Mouse (Mus musculus): ENCODE measurements around the gene Nomo1. TPM values are rescaled to one million over a fixed set of nuclear protein-coding genes. Genes with fewer than 3 reads are reported as not detected.

Gene Nomo1
- polyA plus RNA-seq, 1 experiment: 52.2 TPM

GRCm38 (mm10) chr7:46063296-46063695 is 29.8 kb downstream of the Nomo1 start:
- TF ChIP-seq POLR2A (IDR thresholded peaks at IDR 0.05; ENCODE audit: low read depth, low read length) (no peak), CTCF (IDR thresholded peaks at IDR 0.05; ENCODE audit: borderline replicate concordance, insufficient read depth, low read length) (no peak)
- no peak overlapping the region for H3K4me3 ChIP-seq (ENCODE audit: insufficient read depth, low read length)
- no peak overlapping the region for H3K27ac ChIP-seq (ENCODE audit: insufficient read depth, low read length)

GRCm38 (mm10) chr7:46068831-46069230 is 35.3 kb downstream of the Nomo1 start:
- H3K4me1 ChIP-seq (ENCODE audit: control insufficient read depth, insufficient read depth, low read length): no peaks in the 10 kb centered on the region
- no peak overlapping the region for H3K4me3 ChIP-seq (ENCODE audit: insufficient read depth, low read length)
- TF ChIP-seq POLR2A (IDR thresholded peaks at IDR 0.05; ENCODE audit: low read depth, low read length): no peak
- no peak for TF ChIP-seq CTCF (IDR thresholded peaks at IDR 0.05; ENCODE audit: borderline replicate concordance, insufficient read depth, low read length)
- no peak overlapping the region for H3K27ac ChIP-seq (ENCODE audit: insufficient read depth, low read length)

More at GRCm38 (mm10) chr7:46063296-46063695, 29.8 kb downstream of the Nomo1 start:
- H3K4me1 ChIP-seq (ENCODE audit: control insufficient read depth, insufficient read depth, low read length): no peaks in the 10 kb centered on the region

GRCm38 (mm10) chr7:46076844-46077243 is 43.3 kb downstream of the Nomo1 start:
- H3K27ac ChIP-seq (ENCODE audit: insufficient read depth, low read length): no peak overlapping the region
- no peak for TF ChIP-seq CTCF (IDR thresholded peaks at IDR 0.05; ENCODE audit: borderline replicate concordance, insufficient read depth, low read length)
- TF ChIP-seq POLR2A (IDR thresholded peaks at IDR 0.05; ENCODE audit: low read depth, low read length): no peak
- no peak overlapping the region for H3K4me3 ChIP-seq (ENCODE audit: insufficient read depth, low read length)
- no peaks in the 10 kb centered on the region for H3K4me1 ChIP-seq (ENCODE audit: control insufficient read depth, insufficient read depth, low read length)

GRCm38 (mm10) chr7:46077675-46078074 is 44.2 kb downstream of the Nomo1 start:
- Histone ChIP-seq H3K4me1 (ENCODE audit: control insufficient read depth, insufficient read depth, low read length) (no peaks in the 10 kb centered on the region), H3K4me3 (ENCODE audit: insufficient read depth, low read length) (no peak overlapping the region), H3K27ac (ENCODE audit: insufficient read depth, low read length) (no peak overlapping the region)
- no peak for TF ChIP-seq POLR2A (IDR thresholded peaks at IDR 0.05; ENCODE audit: low read depth, low read length)

GRCm38 (mm10) chr7:46084024-46084423 is 50.5 kb downstream of the Nomo1 start:
- H3K27ac ChIP-seq (ENCODE audit: insufficient read depth, low read length): no peak overlapping the region
- no peaks in the 10 kb centered on the region for H3K4me1 ChIP-seq (ENCODE audit: control insufficient read depth, insufficient read depth, low read length)
- H3K4me3 ChIP-seq (ENCODE audit: insufficient read depth, low read length): no peak overlapping the region
- TF ChIP-seq CTCF (IDR thresholded peaks at IDR 0.05; ENCODE audit: borderline replicate concordance, insufficient read depth, low read length) (no peak), POLR2A (IDR thresholded peaks at IDR 0.05; ENCODE audit: low read depth, low read length) (no peak)

GRCm38 (mm10) chr7:46084839-46085513 is 51.5 kb downstream of the Nomo1 start:
- TF ChIP-seq POLR2A (IDR thresholded peaks at IDR 0.05; ENCODE audit: low read depth, low read length) (no peak), CTCF (IDR thresholded peaks at IDR 0.05; ENCODE audit: borderline replicate concordance, insufficient read depth, low read length) (no peak)
- H3K4me1 ChIP-seq (ENCODE audit: control insufficient read depth, insufficient read depth, low read length): no peaks in the 10 kb centered on the region
- H3K4me3 ChIP-seq (ENCODE audit: insufficient read depth, low read length): no peak overlapping the region
- no peak overlapping the region for H3K27ac ChIP-seq (ENCODE audit: insufficient read depth, low read length)

GRCm38 (mm10) chr7:46086378-46086777 is 52.9 kb downstream of the Nomo1 start:
- Histone ChIP-seq H3K4me1 (ENCODE audit: control insufficient read depth, insufficient read depth, low read length) (no peaks in the 10 kb centered on the region), H3K4me3 (ENCODE audit: insufficient read depth, low read length) (no peak overlapping the region), H3K27ac (ENCODE audit: insufficient read depth, low read length) (no peak overlapping the region)
- TF ChIP-seq CTCF (IDR thresholded peaks at IDR 0.05; ENCODE audit: borderline replicate concordance, insufficient read depth, low read length): no peak
- TF ChIP-seq POLR2A (IDR thresholded peaks at IDR 0.05; ENCODE audit: low read depth, low read length): no peak

- H3K4me3 ChIP-seq (ENCODE audit: insufficient read depth, low read length): no peak overlapping the region
- no peak for TF ChIP-seq POLR2A (IDR thresholded peaks at IDR 0.05; ENCODE audit: low read depth, low read length)
- TF ChIP-seq CTCF (IDR thresholded peaks at IDR 0.05; ENCODE audit: borderline replicate concordance, insufficient read depth, low read length): no peak
- H3K27ac ChIP-seq (ENCODE audit: insufficient read depth, low read length): no peak overlapping the region
- H3K4me1 ChIP-seq (ENCODE audit: control insufficient read depth, insufficient read depth, low read length): no peaks in the 10 kb centered on the region
These were observed 54.7 kb downstream of the Nomo1 start for GRCm38 (mm10) chr7:46088241-46088640.

- H3K4me1 ChIP-seq (ENCODE audit: control insufficient read depth, insufficient read depth, low read length): no peaks in the 10 kb centered on the region
- TF ChIP-seq CTCF (IDR thresholded peaks at IDR 0.05; ENCODE audit: borderline replicate concordance, insufficient read depth, low read length) (no peak), POLR2A (IDR thresholded peaks at IDR 0.05; ENCODE audit: low read depth, low read length) (no peak)
- H3K4me3 ChIP-seq (ENCODE audit: insufficient read depth, low read length): no peak overlapping the region
- no peak overlapping the region for H3K27ac ChIP-seq (ENCODE audit: insufficient read depth, low read length)
These were observed 59.3 kb downstream of the Nomo1 start for GRCm38 (mm10) chr7:46092803-46093202.

GRCm38 (mm10) chr7:46096136-46096535 is 62.6 kb downstream of the Nomo1 start:
- no peak overlapping the region for H3K27ac ChIP-seq (ENCODE audit: insufficient read depth, low read length)
- TF ChIP-seq CTCF (IDR thresholded peaks at IDR 0.05; ENCODE audit: borderline replicate concordance, insufficient read depth, low read length): peak; percentile 61
- no peak for TF ChIP-seq POLR2A (IDR thresholded peaks at IDR 0.05; ENCODE audit: low read depth, low read length)
- H3K4me3 ChIP-seq (ENCODE audit: insufficient read depth, low read length): no peak overlapping the region
- no peaks in the 10 kb centered on the region for H3K4me1 ChIP-seq (ENCODE audit: control insufficient read depth, insufficient read depth, low read length)
